Mouse (Mus musculus) liver, postnatal 0 days (tissue): ENCODE data around the gene Slx1b.

Experiments
- CTCF ChIP-seq: sonication (generic); IDR thresholded peaks from 2 replicates; pipeline ENCODE4 v1.5.1; 2016; ENCODE audit warnings: antibody characterized with exemption, low read depth
- EP300 ChIP-seq: IDR thresholded peaks from 2 replicates; pipeline ENCODE4 v1.6.1; 2016; ENCODE audit warnings: antibody characterized with exemption, low read depth, mild to moderate bottlenecking

DNA sequence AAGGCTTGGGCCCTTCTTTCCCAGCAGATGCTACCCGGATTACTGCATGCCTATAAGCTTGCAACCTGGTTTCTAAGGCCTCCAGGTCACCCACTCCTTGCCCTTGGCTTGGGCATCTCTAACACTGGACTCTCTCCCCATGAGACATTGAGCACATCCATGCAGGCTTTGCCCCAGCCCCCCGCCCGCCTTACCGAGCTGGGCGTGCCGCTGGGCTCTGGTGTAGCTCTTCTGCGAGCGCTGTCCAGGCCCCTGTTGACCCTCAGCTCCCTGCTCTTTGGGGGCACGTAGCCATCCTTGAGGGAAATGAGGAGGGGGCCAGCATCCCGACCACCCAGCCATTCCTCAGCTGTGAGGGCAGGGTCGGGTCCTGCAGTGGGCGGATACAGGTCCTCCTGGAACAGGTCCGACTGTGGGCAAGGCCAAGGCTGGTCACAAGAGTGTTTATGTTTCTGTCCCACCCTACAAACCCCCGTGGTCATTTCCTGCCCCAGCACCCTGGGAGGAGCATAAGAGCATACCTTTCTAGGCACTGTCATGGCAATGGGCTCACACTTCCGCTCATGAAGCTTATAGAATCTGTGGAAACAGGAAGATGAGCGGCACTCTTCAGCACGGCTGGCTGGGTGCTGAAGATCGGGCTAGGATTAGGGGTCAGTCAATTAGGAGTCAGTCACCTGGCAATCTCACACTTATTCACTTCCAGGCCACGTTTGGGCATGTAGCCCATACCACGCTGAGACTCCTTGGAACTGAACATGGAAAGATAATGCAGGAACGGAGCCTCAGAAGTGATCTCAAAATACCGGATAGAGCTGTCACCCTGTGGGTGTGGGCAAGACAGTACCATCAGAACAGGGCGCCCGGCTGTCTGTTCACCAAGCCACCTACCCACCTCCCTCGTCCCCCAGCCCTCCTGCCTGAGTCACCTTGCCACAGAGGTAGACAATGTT is 4.8 kb upstream of the Slx1b start:
- TF ChIP-seq CTCF (no peak), EP300 (no peak)
